Mouse (Mus musculus): ENCODE measurements around the gene Mrgprf. TPM values are rescaled to one million over a fixed set of nuclear protein-coding genes. Genes with fewer than 3 reads are reported as not detected.

Mrgprf gene
- total and polyA plus RNA-seq, 2 experiments from 2014 or later, result 4.6 to 6.8 TPM

- no peak for ATAC-seq (ENCODE audit: low FRiP score)
- TF ChIP-seq CTCF (IDR thresholded peaks at IDR 0.05), result no peak
- H3K36me3 ChIP-seq (ENCODE audit: insufficient read depth, low read length), result no peaks in the 10 kb centered on the region
- WGBS, result 53% methylated on average over 4 of the region's 4 CpGs
- H3K27me3 ChIP-seq (ENCODE audit: insufficient read depth, low read length), result no peaks in the 10 kb centered on the region
- no peak overlapping the region for H3K9ac ChIP-seq (replicated peaks; ENCODE audit: low read length, poor library complexity, severe bottlenecking)
- no peaks in the 10 kb centered on the region for H3K4me1 ChIP-seq (ENCODE audit: insufficient read depth, low read length)
- H3K9me3 ChIP-seq (ENCODE audit: low read length), result no peaks in the 10 kb centered on the region
- DNase-seq (ENCODE audit: low spot score), result no peak
- H3K27ac ChIP-seq (ENCODE audit: low read depth, low read length), result no peak overlapping the region
- no peak overlapping the region for H3K4me2 ChIP-seq (ENCODE audit: low read depth, low read length, poor library complexity, severe bottlenecking)
- H3K4me3 ChIP-seq (ENCODE audit: low read depth, low read length), result no peak overlapping the region
Measured at GRCm38 (mm10) chr7:145334428-145335027, 33.9 kb downstream of the Mrgprf start.

DNA sequence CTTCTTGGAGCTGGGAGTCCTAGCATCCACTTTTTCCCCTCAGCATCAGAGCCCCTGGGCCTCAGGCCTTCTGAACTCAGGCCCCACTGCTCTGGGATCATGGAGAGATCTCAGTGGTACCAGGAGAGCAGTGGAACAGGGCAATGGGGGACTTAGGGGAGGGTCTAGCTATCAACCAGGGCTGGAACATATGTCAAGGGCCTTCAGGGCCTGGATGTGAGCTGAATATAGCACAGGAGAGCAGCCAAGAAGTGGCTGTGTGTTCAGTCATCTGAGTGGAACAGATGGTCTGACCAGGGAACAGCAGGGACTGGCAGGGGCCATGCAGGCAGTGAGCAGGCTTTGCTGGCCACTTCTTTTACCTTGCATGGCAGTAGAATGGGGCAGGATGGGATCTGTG lies 34.6 kb downstream of the Mrgprf start:
- no peak overlapping the region for H3K27ac ChIP-seq (ENCODE audit: low read depth, low read length)
- no peak overlapping the region for H3K4me3 ChIP-seq (ENCODE audit: low read depth, low read length)
- DNase-seq (ENCODE audit: low spot score) (peak; percentile 82), ATAC-seq (ENCODE audit: low FRiP score) (no peak; the same call in 1 of the 2 replicates)
- no peaks in the 10 kb centered on the region for H3K4me1 ChIP-seq (ENCODE audit: insufficient read depth, low read length)
- no peaks in the 10 kb centered on the region for H3K9me3 ChIP-seq (ENCODE audit: low read length)
- H3K36me3 ChIP-seq (ENCODE audit: insufficient read depth, low read length), result no peaks in the 10 kb centered on the region
- TF ChIP-seq CTCF (IDR thresholded peaks at IDR 0.05), result no peak
- no peak overlapping the region for H3K9ac ChIP-seq (replicated peaks; ENCODE audit: low read length, poor library complexity, severe bottlenecking)
- H3K4me2 ChIP-seq (ENCODE audit: low read depth, low read length, poor library complexity, severe bottlenecking), result no peak overlapping the region
- no peaks in the 10 kb centered on the region for H3K27me3 ChIP-seq (ENCODE audit: insufficient read depth, low read length)

GRCm38 (mm10) chr7:145335616-145336332 lies 35.1 kb downstream of the Mrgprf start:
- Histone ChIP-seq H3K9ac (replicated peaks; ENCODE audit: low read length, poor library complexity, severe bottlenecking) (no peak overlapping the region), H3K27me3 (ENCODE audit: insufficient read depth, low read length) (no peaks in the 10 kb centered on the region), H3K27ac (ENCODE audit: low read depth, low read length) (no peak overlapping the region), H3K4me3 (ENCODE audit: low read depth, low read length) (no peak overlapping the region), H3K4me1 (ENCODE audit: insufficient read depth, low read length) (no peaks in the 10 kb centered on the region), H3K4me2 (ENCODE audit: low read depth, low read length, poor library complexity, severe bottlenecking) (no peak overlapping the region), H3K9me3 (ENCODE audit: low read length) (no peaks in the 10 kb centered on the region), H3K36me3 (ENCODE audit: insufficient read depth, low read length) (no peaks in the 10 kb centered on the region)
- 91% methylated on average over 3 of the region's 3 CpGs for WGBS
- no peak for ATAC-seq (ENCODE audit: low FRiP score)
- TF ChIP-seq CTCF (IDR thresholded peaks at IDR 0.05), result no peak
- DNase-seq (ENCODE audit: low spot score), result no peak

DNA sequence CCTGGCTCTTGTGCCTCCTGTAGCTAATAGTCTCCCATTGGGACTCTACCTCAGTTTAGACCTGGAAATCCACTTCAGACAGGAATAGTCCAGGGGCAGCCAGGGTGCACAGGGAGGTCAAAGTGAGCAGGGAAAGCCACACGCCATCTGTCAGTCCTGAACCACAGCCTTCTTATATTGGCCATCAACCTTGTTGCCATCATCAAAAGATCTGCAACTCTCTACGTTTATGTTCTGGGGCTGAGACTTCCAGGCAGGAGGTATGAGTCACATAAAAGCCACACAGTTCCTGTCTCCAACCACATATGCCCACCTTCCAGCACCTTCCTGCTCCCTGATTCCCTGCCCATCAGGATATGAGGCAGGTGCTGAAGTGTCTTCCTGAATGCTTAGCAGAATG lies 37.3 kb downstream of the Mrgprf start:
- DNase-seq (ENCODE audit: low spot score) (no peak), ATAC-seq (ENCODE audit: low FRiP score) (no peak)
- Histone ChIP-seq H3K27me3 (ENCODE audit: insufficient read depth, low read length) (no peaks in the 10 kb centered on the region), H3K4me3 (ENCODE audit: low read depth, low read length) (no peak overlapping the region), H3K4me2 (ENCODE audit: low read depth, low read length, poor library complexity, severe bottlenecking) (no peak overlapping the region), H3K9me3 (ENCODE audit: low read length) (no peaks in the 10 kb centered on the region), H3K4me1 (ENCODE audit: insufficient read depth, low read length) (no peaks in the 10 kb centered on the region), H3K27ac (ENCODE audit: low read depth, low read length) (no peak overlapping the region), H3K9ac (replicated peaks; ENCODE audit: low read length, poor library complexity, severe bottlenecking) (no peak overlapping the region), H3K36me3 (ENCODE audit: insufficient read depth, low read length) (no peaks in the 10 kb centered on the region)
- 71% methylated on average over 2 of the region's 2 CpGs for WGBS
- no peak for TF ChIP-seq CTCF (IDR thresholded peaks at IDR 0.05)

- H3K4me1 ChIP-seq (ENCODE audit: insufficient read depth, low read length), result no peaks in the 10 kb centered on the region
- no peaks in the 10 kb centered on the region for H3K27me3 ChIP-seq (ENCODE audit: insufficient read depth, low read length)
- H3K4me3 ChIP-seq (ENCODE audit: low read depth, low read length), result no peak overlapping the region
- WGBS, result 86% methylated on average over 5 of the region's 5 CpGs
- no peak for TF ChIP-seq CTCF (IDR thresholded peaks at IDR 0.05)
- H3K4me2 ChIP-seq (ENCODE audit: low read depth, low read length, poor library complexity, severe bottlenecking), result no peak overlapping the region
- no peak overlapping the region for H3K9ac ChIP-seq (replicated peaks; ENCODE audit: low read length, poor library complexity, severe bottlenecking)
- no peak overlapping the region for H3K27ac ChIP-seq (ENCODE audit: low read depth, low read length)
- DNase-seq (ENCODE audit: low spot score) (no peak), ATAC-seq (ENCODE audit: low FRiP score) (no peak)
- no peaks in the 10 kb centered on the region for H3K9me3 ChIP-seq (ENCODE audit: low read length)
- no peaks in the 10 kb centered on the region for H3K36me3 ChIP-seq (ENCODE audit: insufficient read depth, low read length)
Measured at GRCm38 (mm10) chr7:145340248-145340904, 39.7 kb downstream of the Mrgprf start.

Other genes with a start within 250 kb of the Mrgprf start
- gene 1810010D01Rik, start 92.7 kb upstream of the Mrgprf start, total RNA-seq (2014; rRNA removed), result 0.71 TPM in 1 of 2 replicates, not detected in the other
- not detected in 2 replicates for gene 1810010D01Rik, start 92.7 kb upstream of the Mrgprf start, polyA plus RNA-seq (2015; fragmentation: Nextera tagmentation; extraction: Ambion mirVana)
- gene Tpcn2, start 16.8 kb upstream of the Mrgprf start, total RNA-seq (2014; rRNA removed), result 2.8 and 4.1 TPM in 2 replicates
- gene Tpcn2, start 16.8 kb upstream of the Mrgprf start, polyA plus RNA-seq (2015; fragmentation: Nextera tagmentation; extraction: Ambion mirVana), result 1.5 TPM in 2 replicates
- gene Mrgprd, start 14.0 kb downstream of the Mrgprf start, total RNA-seq (2014; rRNA removed), result not detected in 2 replicates
- gene Mrgprd, start 14.0 kb downstream of the Mrgprf start, polyA plus RNA-seq (2015; fragmentation: Nextera tagmentation; extraction: Ambion mirVana), result not detected in 2 replicates

Measured in midbrain, postnatal 0 days (tissue).